Mouse (Mus musculus) gastrocnemius, postnatal 25 days (tissue): ENCODE measurements around the gene Antxrl. TPM values are rescaled to one million over a fixed set of nuclear protein-coding genes. Genes with fewer than 3 reads are reported as not detected.
A peak's percentile ranks its signal among the peaks of the same experiment; 100 is the strongest.

ENCODE experiments used
- DNase-seq: peaks from one replicate; pipeline ENCODE4 v3.0.0; 2022
- long read RNA-seq, 2 experiments: library from polyadenylated mRNA; stranded (forward); transcript quantifications; one replicate each; pipeline ENCODE4 v2.0.0; 2021
- total RNA-seq, 2 experiments: library from RNA; stranded (reverse); gene quantifications; 1 replicate in 1 of 2; 2 replicates in 1 of 2; pipeline ENCODE4 v1.2.3; 2021

Antxrl gene
- total RNA-seq, result not detected
- long read RNA-seq, experiment 1, result 0 reads
- long read RNA-seq, experiment 2, result 0 reads

- no peak for DNase-seq
Measured at GRCm38 (mm10) chr14:34052516-34052915, at the start of gene Antxrl. Gene Antxrl, plus strand, starts transcription at chr14:34052707.

DNA sequence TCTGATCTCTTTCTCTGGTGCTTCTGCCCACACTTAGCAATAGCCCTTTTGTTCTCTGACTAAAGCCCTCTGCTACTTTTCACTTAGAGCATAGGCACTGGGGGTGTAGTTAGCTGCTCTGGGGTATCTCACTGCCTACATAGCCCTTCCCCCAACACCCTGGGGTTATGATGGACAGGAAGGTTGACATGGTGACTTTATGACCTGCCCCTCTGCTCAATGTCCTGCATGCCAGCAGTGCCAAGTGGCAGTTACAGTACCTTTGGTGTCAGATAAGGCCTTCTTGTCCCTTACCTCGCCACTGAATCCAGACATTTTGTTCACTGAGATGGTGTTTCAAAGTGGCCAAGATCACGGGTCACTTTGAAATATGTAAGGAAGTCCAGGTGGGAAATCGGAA lies 37.4 kb upstream of the Antxrl start, which contains the start of gene Gm30083:
TSS of gene Gm30083 (minus strand) at position 120 of the 400 bp plus-strand sequence.
- no peak for DNase-seq

- no peak for DNase-seq
Measured at GRCm38 (mm10) chr14:34016381-34016780, 36.1 kb upstream of the Antxrl start, which contains the start of gene Gm5460. Gene Gm5460, plus strand, starts transcription at chr14:34016758.

GRCm38 (mm10) chr14:34016938-34017337 lies 35.6 kb upstream of the Antxrl start:
- no peak for DNase-seq

DNA sequence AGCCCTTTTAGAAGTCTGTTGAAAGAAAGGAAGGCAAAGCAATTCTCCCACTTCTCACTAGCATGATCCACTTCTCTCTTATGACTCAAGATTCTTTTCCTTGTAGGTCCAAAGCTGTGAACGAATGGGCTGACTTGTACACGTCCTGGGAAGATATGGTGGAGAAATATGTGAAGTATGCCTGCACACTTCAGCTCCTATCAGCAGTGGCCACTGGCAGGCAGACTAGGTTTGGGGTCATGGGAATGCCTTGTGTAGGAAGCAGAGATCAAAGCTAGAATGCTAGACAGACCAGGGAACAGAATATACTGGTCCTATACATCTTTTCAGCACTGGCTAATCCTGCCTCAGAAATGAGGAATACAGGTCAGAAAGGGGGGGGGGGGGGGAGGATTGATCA lies 25.8 kb upstream of the Antxrl start:
- DNase-seq, result no peak

- no peak for DNase-seq
Measured at GRCm38 (mm10) chr14:34033841-34034610, 18.5 kb upstream of the Antxrl start.

DNA sequence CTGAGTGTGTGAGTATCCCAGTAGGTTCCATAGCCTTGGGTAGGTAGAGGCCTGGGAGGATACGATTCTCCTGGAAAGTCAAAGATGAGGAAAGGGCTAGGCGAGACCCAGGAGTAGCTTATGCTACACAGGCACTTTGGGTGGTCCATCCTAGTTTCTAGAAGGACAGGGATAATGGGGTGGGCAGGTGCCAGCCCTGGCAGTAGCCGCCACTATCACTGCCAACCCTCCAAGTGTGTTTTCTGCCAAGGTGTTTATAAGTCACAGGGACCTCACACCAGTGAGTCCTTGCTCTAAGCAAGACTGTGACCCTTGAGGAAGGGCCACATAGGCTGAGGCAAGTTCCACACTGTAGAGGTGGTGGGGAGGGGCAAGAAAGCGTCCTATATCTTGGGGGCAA lies 11.3 kb upstream of the Antxrl start:
- DNase-seq, result no peak

DNA sequence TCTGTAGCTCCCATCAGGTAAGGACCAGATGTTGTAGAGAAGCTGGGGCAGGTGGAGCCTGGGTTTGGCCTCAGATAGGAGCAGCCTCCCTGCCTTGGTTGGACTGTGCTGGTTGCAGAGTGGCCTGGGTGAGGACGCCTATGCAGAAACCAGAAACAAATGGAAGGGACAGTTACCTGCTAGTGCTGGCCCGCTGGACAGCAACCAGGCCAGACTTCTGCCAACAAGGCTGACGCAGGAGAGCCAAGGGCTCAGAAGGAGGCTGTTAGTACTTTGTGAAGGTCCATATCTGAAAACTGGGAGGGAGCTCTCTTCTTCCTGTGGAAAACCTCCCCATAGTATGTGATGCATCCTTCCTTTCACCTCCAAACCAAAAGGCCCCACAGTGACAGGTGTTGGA lies 9.2 kb upstream of the Antxrl start:
- DNase-seq, result no peak

GRCm38 (mm10) chr14:34050101-34050779 lies 2.3 kb upstream of the Antxrl start:
- DNase-seq, result no peak

DNA sequence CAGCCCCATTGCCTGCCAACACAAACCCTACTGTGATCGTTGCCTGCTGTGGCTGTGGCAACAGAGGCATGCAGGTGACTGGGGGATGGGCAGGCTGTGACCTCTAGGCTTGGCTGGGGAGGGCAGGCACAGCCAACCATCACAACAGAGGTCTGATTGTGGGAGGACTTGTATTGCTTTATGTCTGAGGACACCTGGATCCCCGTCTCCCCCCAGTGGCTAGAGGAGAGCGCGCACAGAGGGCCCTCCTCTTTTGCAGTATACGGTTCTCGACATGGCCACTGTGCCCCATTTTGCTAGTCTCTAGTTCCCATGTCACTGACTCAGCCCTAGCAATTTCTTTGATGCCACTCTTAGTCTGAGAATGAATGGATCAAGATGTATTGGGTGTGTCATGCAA lies 19.2 kb downstream of the Antxrl start:
- no peak for DNase-seq

- no peak for DNase-seq
Measured at GRCm38 (mm10) chr14:34075346-34075745, 22.8 kb downstream of the Antxrl start.

DNA sequence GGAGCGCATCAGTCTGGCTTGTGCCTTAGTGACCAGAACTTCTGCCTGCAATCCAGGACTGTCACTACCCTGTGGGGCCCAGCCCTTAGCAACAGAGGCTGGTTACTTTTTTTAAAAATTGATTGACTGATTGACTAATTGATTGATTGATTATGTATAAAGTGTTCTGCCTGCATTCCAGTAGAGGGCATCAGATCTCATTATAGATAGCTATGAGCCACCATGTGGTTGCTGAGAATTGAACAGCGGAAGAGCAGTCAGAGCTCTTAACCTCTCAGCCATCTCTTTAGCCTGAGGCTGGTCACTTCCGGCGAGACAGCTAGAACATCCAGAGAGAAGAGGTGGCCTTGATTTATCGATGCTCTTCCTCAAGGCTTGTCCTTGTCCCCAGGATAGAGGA lies 24.7 kb downstream of the Antxrl start:
- DNase-seq, result no peak

DNA sequence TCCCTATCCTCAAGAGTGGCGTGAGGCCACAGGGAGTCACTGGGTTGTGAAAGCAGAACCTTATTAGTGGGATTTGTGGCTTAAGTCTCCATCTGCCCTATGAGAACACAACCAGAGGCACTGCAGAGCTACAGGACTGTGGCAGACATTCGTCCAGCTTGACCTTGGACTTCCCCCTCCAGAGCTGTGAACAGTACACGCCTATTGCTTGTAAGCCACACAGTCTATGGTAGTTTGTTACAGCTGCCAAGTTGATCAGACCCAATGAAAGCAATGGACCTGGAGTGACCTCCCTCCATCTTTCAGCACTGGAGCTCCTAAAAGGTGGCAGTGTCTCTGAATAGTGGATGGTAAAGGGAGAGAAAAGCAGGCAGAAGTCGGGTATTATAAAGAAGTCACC lies 25.8 kb downstream of the Antxrl start:
- no peak for DNase-seq

DNA sequence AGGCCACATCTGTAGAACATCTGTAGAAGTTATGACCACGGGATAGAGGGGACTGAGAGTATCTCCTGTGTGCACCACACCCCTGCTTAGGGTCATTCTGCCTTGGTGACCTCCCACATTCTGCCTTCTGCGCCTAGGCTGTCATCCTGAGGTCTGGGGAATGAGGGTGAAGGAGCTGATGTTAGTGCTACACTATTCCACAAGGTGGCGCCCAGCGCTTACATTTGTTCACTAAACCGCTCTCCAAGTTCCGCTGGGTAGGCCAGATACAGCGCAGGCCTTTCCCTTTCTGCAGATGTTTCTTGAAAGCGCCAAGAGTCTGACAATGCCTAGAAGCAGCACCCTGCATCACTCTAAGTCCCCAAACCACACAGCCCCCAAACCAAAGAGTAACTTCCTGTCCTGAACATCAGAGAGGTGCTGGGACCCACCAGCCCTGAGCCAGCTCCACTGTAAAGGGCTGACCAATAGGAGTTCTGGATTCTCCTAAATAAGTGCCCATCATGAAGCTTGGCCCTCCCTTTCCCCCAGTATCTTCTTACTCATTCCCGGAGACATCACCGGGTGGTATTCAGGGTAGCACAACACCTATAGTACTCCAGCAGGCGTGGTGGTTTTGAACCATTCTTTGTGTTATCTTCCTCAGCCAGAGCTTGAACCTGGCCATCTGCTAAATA lies 28.0 kb downstream of the Antxrl start:
- peak; percentile 28 for DNase-seq

DNA sequence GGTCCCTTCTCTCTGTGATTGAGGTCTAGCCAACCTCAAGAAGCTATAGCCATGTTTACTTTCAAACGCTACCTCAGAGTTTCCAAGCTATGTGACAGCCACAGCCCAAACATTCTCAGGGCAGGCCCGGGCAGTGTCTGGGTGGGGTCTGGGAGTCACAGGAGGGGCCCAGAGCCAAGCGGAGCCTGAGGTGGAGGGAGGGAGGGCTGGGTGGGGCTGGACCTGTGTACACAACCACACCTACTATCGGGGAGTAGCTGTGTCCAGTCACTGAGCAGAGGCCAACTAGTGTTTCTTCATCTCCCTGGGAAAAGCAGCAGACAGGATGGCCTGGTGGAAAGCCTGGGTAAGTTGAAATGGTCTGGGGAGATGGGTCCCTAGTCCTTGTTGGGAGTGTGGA lies 33.2 kb downstream of the Antxrl start, which contains the start of gene Anxa8:
TSS of gene Anxa8 (plus strand) at position 251 of the 400 bp plus-strand sequence.
- DNase-seq, result peak; percentile 42

GRCm38 (mm10) chr14:34086806-34087205 lies 34.3 kb downstream of the Antxrl start:
- DNase-seq, result no peak

DNA sequence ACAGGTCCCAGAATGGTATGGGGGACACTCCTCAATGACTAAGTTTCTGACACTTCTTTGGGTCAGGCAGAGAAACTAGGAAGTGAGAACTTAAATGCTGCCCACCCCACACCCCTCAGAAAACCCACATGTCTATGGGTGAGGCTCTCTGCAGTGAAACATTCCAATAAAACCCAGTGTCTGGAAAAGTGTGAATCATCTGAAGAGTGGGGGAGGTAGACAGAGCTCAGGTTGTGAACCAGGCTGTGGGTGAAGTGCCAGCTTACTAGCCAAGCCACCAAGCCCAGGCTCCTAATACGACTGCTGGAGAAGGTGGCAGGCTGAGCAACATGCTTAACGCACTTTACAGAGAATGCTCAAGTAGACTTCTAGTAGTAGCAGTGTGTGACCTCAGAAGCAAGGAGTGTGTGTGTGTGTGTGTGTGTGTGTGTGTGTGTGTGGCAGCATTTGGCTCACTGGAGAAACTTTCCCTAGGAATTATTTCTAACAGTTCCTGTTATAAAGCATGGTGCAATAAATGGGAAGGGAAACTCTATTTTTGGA lies 35.4 kb downstream of the Antxrl start:
- no peak for DNase-seq

DNA sequence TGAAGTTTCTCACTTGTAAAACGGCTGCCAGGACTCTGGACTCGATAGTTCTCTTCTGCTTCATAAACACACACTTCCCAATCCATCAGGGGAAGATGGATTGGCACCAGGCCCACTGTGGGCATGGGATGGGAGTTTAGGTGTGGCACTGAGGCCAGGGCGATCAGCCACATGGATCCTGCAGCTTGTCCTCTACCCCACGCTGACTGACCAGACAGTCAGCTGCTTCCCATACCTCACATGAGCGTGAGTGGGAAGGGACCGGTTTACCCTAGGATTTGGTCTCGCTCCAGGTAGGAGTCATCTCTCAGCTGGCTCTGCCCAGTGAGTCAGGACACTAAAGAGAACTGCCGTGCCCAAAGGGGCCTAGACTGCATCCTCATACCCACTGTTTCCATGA lies 37.3 kb downstream of the Antxrl start:
- no peak for DNase-seq

- no peak for DNase-seq
Measured at GRCm38 (mm10) chr14:34091475-34091874, 39.0 kb downstream of the Antxrl start.

DNA sequence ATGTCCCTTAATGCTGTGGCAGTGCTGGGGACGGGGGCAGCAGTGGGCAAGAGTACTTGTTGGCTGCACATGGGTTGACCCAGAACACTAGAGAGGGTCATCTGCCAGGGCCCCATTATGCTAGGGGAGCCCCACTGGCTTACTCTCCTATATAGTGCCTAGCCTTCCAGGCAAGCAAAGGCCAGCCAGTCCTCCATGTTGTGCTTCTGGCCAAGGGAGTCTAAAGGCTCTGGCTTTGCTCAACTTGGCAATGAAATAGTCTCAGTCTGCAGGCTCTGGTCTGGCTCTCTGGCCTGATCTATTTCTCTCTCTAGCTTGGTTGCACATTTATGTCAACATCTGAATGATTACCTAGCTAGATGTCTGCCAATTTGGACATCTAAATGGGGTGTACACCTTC lies 40.3 kb downstream of the Antxrl start:
- DNase-seq, result no peak

DNA sequence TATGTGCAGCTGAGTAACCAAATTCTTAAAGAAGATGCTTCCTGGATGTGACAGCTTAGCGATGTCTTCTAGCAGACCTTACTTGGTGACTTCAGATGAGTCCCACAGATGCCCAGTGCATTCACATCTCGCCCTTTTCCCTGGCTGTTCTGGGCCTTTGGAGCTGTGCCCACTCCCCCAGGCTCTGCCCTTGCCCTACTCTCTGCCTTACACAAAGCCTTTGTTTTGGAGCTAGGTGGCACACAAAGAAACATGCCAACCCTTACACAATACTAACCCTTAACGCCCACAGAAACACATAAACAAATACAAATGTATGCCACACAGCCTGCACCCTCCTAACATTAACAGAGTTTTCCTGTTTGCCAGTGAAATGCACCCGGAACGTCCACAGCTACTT lies 43.7 kb downstream of the Antxrl start:
- no peak for DNase-seq

DNA sequence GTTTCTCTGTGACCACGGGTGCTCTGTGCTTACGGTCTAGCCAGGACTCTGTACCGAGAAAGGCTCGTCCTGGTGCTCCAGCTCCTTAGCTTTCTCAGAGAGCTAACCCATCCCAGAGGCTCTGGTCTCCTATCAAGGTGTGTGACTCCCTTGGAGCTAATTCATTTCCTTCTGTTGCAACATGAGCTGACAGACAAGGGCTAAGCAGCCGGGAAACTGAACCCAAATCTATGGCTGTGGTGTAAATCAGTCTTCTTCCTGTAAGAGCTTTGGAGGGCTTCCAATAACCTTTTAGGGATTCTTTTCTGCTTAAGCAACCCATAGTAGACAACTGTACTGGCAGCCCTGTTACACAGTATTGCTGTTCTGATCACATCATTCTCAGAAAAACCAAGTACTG lies 50.1 kb downstream of the Antxrl start, which contains the start of gene A630023A22Rik:
TSS of gene A630023A22Rik (minus strand) at position 154 of the 400 bp plus-strand sequence.
- DNase-seq, result no peak

DNA sequence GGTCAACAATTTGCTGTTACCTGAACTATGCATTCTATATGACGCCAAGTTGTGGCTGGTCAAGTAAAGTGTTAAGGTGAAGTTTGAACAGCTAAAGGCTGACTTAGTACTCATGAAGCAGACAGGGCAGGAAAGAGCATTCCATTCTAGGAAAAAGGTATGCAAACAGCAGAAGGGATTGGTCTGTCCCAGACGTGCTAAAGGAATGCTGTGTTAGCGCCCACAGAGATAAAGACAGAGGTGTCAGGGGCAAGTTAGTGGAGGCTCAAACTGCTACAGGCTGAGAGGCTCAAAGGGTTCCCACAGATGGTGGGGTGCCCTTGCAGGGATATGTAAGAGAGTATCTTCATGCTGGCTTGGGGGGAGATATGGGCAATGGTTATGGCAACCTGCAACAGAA lies 51.3 kb downstream of the Antxrl start:
- no peak for DNase-seq
